Mouse (Mus musculus): ENCODE measurements around the gene Pilrb2. TPM values are rescaled to one million over a fixed set of nuclear protein-coding genes. Genes with fewer than 3 reads are reported as not detected.
"Not testable (repeated sequence)": the region's sequence is repeated elsewhere in the genome, so short reads cannot be mapped to it uniquely, and the experiment has no call there.

Gene Pilrb2
- 11.6 and 13.2 TPM in 2 replicates for polyA plus RNA-seq (2015; fragmentation: Nextera tagmentation; extraction: Ambion mirVana)

DNA sequence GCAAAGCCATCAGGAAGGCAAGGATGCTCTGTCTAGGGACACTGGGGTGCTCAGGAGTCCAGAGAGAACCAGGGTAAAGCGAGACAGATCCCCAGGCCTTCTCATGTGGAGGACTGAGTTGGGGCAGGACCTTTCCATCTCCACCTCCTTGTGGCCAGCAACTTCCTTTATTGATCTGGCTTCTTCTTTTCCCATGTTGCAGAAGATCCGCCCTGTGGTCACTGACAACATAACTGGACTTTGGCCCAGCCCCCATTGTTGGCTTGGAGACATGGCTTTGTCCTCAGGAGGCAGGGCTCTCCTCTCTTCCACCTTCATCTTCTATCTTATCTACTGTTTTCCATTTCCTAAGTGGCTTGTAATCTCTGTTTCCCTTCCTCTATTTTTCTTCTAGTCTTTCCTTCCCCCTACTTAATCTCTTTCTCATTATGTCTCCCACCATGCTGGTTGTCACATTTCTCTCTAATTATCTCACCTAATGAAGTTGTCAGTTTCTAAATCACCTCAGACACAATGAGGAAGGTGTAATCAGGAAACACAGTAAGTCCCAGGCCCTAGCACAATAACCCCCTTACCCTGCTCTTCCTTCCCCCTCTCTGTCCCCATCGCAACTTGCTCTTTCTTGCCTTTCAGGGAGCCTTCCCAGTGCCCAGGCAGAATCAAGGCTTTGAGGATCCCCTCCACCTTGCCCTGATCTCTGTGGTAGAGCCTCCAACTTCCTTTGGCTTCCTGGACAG lies at the start of gene Pilrb2:
Pilrb2 (minus strand) TSS at position 172 of the 737 bp plus-strand sequence.
- H3K4me1 ChIP-seq (ENCODE audit: insufficient read depth); H3K9me3 ChIP-seq (ENCODE audit: low read length); DNase-seq; H3K36me3 ChIP-seq (replicated peaks; ENCODE audit: insufficient read depth, low read length); H3K9ac ChIP-seq (replicated peaks); H3K27me3 ChIP-seq (ENCODE audit: insufficient read depth, low read length): not testable (repeated sequence)
- Histone ChIP-seq H3K27ac (ENCODE audit: low read depth) (peak within 1 kb of the TSS; percentile 63), H3K4me2 (ENCODE audit: low read depth, low read length) (peak within 1 kb of the TSS; percentile 26; the same call in 1 of the 2 replicates), H3K4me3 (ENCODE audit: low read depth, low read length) (peak within 1 kb of the TSS; percentile 34)
- ATAC-seq, result peak; percentile 31; the same call in 1 of the 2 replicates
- 37% methylated on average over 3 of the region's 3 CpGs for WGBS (ENCODE audit: insufficient replicate concordance)

DNA sequence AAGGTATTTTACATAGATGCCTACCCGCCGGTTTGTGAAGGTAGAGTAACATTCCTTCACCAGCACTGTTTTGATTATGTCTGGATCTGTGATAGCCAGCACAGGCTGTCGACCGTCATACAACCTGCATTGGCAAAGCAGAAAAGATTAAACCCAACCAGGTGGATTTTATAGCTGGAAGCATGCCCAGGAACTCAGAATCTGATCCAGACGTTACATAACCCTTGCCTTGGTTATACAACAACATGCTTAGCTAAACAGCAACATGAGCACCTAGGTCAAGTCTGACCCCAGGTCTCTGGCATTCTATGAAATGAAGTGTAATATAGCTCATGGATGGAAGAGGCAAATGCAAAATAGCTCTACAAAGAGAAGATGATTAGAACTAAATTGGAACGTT lies 43.9 kb upstream of the Pilrb2 start:
- TF ChIP-seq CTCF (IDR thresholded peaks at IDR 0.05; ENCODE audit: low read depth), result no peak
- no peak for TF ChIP-seq EP300 (IDR thresholded peaks at IDR 0.05; ENCODE audit: low read depth)
- Histone ChIP-seq H3K9ac (replicated peaks) (no peak overlapping the region), H3K4me2 (ENCODE audit: low read depth, low read length) (no peak overlapping the region), H3K9me3 (ENCODE audit: low read length) (no peaks in the 10 kb centered on the region), H3K27ac (ENCODE audit: low read depth) (no peak overlapping the region), H3K27me3 (ENCODE audit: insufficient read depth, low read length) (no peaks in the 10 kb centered on the region), H3K4me1 (ENCODE audit: insufficient read depth) (no peaks in the 10 kb centered on the region), H3K4me3 (ENCODE audit: low read depth, low read length) (no peak overlapping the region), H3K36me3 (replicated peaks; ENCODE audit: insufficient read depth, low read length) (no peaks in the 10 kb centered on the region; the same call in none of the 2 replicates)
- ATAC-seq, result peak; percentile 64
- WGBS (ENCODE audit: insufficient replicate concordance), result 59% methylated on average over 6 of the region's 6 CpGs
- peak; percentile 23 for DNase-seq

DNA sequence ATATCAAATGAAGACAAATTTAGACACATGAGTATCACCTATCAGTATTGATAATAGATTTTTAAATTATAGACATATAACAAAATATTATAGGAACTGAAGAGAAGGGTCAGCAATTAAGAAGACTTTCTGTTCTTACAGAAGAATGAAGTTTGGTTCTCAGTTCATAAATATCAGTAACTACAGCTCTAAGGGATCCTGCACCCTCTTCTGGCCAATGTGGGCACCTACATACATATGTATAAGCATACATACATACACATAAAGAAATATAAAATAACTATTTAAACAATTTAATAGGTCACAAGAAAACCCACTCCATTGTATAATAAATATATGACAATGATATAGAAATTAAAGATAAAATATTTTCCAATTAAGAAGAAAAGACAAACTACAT lies 42.9 kb upstream of the Pilrb2 start:
- DNase-seq (no peak), ATAC-seq (no peak)
- no peaks in the 10 kb centered on the region for H3K27me3 ChIP-seq (ENCODE audit: insufficient read depth, low read length)
- no peak overlapping the region for H3K27ac ChIP-seq (ENCODE audit: low read depth)
- H3K4me3 ChIP-seq (ENCODE audit: low read depth, low read length), result no peak overlapping the region
- no peak overlapping the region for H3K9ac ChIP-seq (replicated peaks)
- no peaks in the 10 kb centered on the region for H3K9me3 ChIP-seq (ENCODE audit: low read length)
- TF ChIP-seq EP300 (IDR thresholded peaks at IDR 0.05; ENCODE audit: low read depth) (no peak), CTCF (IDR thresholded peaks at IDR 0.05; ENCODE audit: low read depth) (peak; percentile 31; the same call in 1 of the 2 replicates)
- H3K4me2 ChIP-seq (ENCODE audit: low read depth, low read length), result no peak overlapping the region
- no peaks in the 10 kb centered on the region for H3K4me1 ChIP-seq (ENCODE audit: insufficient read depth)
- H3K36me3 ChIP-seq (replicated peaks; ENCODE audit: insufficient read depth, low read length), result peaks cover 4% of the 10 kb centered on the region

DNA sequence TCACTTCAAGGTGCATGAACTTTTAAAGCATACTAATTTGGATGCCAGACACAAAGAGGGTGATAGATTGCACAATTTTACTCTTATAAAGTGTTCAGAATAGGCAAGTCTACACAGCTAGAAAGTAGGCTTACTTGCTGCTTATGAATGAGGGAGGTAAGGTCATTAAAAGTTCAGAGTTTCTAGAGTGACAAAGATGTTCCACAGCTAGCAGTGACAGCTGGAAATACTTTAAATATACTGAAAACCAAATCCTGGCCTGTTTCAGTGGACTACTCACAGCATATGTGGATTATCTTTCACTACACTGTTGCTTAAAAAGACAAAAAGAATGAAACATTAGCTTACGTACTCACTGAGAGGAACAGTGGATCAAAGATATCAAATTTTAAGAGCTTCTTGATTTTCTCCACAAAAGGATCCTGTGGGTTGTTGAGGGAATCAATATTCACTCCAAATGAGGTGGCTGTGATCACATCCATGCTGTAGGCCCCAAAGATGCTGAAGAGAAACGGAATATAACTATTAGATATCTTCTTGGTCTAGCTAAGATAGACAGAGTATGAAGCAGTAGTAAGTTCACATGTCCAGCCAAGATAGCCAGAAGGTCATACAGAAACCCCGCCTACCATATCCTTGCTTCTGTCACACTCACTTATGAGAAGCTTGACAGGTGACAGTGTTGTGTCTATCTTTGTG lies 38.1 kb upstream of the Pilrb2 start:
- peaks cover 4% of the 10 kb centered on the region for H3K36me3 ChIP-seq (replicated peaks; ENCODE audit: insufficient read depth, low read length)
- H3K4me1 ChIP-seq (ENCODE audit: insufficient read depth), result no peaks in the 10 kb centered on the region
- no peak overlapping the region for H3K4me2 ChIP-seq (ENCODE audit: low read depth, low read length)
- H3K9me3 ChIP-seq (ENCODE audit: low read length), result no peaks in the 10 kb centered on the region
- TF ChIP-seq CTCF (IDR thresholded peaks at IDR 0.05; ENCODE audit: low read depth), result no peak
- DNase-seq (no peak), ATAC-seq (no peak)
- no peaks in the 10 kb centered on the region for H3K27me3 ChIP-seq (ENCODE audit: insufficient read depth, low read length)
- no peak overlapping the region for H3K27ac ChIP-seq (ENCODE audit: low read depth)
- 80% methylated on average over 3 of the region's 3 CpGs for WGBS (ENCODE audit: insufficient replicate concordance)
- no peak overlapping the region for H3K9ac ChIP-seq (replicated peaks)
- no peak overlapping the region for H3K4me3 ChIP-seq (ENCODE audit: low read depth, low read length)

DNA sequence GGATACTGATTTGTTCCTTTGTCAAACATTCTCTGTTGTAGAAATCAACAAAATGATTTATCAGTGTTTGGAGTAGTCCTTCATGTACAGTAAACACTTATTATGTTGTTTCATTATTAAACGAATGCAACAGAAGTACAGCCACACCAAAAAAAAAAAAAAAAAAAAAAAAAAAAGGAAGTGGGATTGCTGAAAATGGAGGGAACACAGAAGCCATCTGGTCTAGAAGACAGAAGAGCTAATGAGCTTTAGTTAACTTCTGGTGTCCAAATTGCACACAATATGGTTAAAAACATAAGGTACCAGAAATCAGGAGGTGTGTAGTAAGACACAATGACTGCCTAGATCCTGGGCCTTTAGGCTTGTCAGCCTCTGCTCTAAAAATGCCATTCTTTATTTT lies 26.2 kb upstream of the Pilrb2 start:
- Histone ChIP-seq H3K36me3 (replicated peaks; ENCODE audit: insufficient read depth, low read length) (peaks cover 8% of the 10 kb centered on the region; the same call in 1 of the 2 replicates), H3K4me3 (ENCODE audit: low read depth, low read length) (no peak overlapping the region), H3K9ac (replicated peaks) (no peak overlapping the region), H3K27me3 (ENCODE audit: insufficient read depth, low read length) (no peaks in the 10 kb centered on the region), H3K4me1 (ENCODE audit: insufficient read depth) (no peaks in the 10 kb centered on the region), H3K27ac (ENCODE audit: low read depth) (no peak overlapping the region), H3K9me3 (ENCODE audit: low read length) (no peaks in the 10 kb centered on the region), H3K4me2 (ENCODE audit: low read depth, low read length) (no peak overlapping the region)
- TF ChIP-seq EP300 (IDR thresholded peaks at IDR 0.05; ENCODE audit: low read depth) (no peak), CTCF (IDR thresholded peaks at IDR 0.05; ENCODE audit: low read depth) (no peak)
- DNase-seq (no peak), ATAC-seq (no peak)
- 37% methylated on average over 1 of the region's 1 CpGs for WGBS (ENCODE audit: insufficient replicate concordance)

DNA sequence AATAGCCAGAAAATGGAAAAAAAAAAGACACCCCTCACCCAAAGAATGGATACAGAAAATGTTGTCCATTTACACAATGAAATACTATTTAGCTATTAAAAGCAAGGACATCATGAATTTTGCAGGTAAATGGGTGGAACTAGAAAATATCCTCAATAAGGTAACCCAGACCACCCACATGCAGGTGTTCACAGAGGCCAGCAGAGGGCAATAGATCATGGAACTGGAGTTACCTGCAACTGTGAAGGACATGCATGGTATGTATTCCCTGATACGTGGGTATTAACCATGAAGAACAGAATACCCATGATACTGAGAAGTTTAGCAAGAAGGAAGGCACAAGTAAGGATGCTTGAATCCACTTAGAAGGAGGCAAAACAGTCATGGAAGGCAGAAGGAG lies 21.3 kb upstream of the Pilrb2 start:
- Histone ChIP-seq H3K27me3 (ENCODE audit: insufficient read depth, low read length) (no peaks in the 10 kb centered on the region), H3K4me1 (ENCODE audit: insufficient read depth) (no peaks in the 10 kb centered on the region), H3K36me3 (replicated peaks; ENCODE audit: insufficient read depth, low read length) (no peaks in the 10 kb centered on the region; the same call in 1 of the 2 replicates), H3K4me3 (ENCODE audit: low read depth, low read length) (no peak overlapping the region), H3K9me3 (ENCODE audit: low read length) (no peaks in the 10 kb centered on the region), H3K27ac (ENCODE audit: low read depth) (no peak overlapping the region), H3K4me2 (ENCODE audit: low read depth, low read length) (no peak overlapping the region), H3K9ac (replicated peaks) (no peak overlapping the region)
- no peak for ATAC-seq
- TF ChIP-seq CTCF (IDR thresholded peaks at IDR 0.05; ENCODE audit: low read depth), result peak; percentile 56
- TF ChIP-seq EP300 (IDR thresholded peaks at IDR 0.05; ENCODE audit: low read depth), result no peak
- no peak for DNase-seq
- 62% methylated on average over 1 of the region's 1 CpGs for WGBS (ENCODE audit: insufficient replicate concordance)

All from liver, postnatal 0 days (tissue).